Mouse (Mus musculus): ENCODE results near the gene Ckap2l.

The Ckap2l gene

DNA sequence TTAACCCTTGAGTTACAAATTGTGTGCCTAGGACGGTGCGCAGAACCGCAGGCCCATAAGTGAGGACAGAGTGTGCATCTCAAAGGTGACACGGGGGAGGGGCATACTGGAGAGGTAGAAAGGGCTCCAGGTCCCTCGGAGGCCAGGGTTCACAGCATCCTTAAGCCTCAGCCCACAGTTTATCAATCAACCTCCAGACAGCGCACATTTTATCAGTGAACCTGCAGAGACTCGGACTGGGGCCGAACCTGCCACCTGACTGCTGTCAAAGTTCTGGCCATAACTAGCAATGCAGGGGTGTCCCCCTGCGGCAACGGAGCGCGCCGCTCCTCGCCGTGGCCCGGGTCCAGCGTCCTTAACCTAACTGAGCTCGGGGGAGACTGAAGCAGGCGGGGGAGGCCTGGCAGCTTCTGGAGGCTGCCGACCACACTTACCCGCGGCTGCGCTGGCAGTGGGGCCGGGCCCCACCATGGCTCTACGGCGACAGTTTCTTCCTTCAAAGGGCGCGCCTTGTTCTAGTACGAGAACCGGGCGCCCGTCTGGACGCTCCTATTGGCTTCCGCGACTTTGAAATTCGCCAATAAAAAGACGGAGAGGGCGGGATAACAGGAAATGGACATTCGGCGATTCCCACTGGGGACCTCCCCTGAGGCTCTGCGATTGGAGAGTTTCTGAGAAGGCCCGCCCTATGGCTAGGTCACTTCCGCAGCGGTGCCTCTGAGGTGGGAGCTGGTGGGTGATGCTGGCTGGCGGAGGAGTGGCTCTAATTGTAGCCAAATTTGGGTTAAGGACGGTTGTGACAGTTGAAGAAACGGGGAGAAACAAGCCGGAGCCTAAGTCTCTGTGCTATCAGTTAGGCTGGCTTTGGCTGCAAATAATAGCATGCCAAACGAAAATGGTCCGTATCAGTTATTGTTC is at the start of gene Ckap2l:
Gene Ckap2l, minus strand, starts transcription at position 542 of the 918 bp plus-strand sequence.
- peak; percentile 98 for DNase-seq

DNA sequence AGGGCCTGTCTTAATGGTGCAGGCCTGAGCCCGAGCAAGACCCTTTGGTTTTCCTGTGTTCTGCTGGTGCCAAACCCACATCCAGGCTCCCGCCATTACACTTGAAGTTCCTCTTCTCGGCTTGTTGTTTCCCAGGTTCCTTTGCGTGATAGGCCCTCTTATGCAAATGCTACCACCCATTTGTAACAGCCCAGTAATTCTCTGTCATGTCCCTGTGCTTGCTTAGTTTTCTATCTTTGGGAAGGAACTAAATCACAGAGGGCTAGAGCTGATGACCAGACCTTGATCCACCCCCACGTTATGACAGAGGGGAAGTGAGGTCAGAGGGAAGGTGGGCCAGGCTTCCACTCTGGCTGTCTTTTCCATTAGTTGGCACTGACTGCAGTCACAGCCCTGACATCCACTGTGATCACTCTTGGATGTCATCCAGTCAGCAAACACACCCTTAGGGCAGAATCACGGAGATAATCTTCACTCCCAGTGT is 41.2 kb upstream of the Ckap2l start:
- DNase-seq = peak; percentile 4

DNA sequence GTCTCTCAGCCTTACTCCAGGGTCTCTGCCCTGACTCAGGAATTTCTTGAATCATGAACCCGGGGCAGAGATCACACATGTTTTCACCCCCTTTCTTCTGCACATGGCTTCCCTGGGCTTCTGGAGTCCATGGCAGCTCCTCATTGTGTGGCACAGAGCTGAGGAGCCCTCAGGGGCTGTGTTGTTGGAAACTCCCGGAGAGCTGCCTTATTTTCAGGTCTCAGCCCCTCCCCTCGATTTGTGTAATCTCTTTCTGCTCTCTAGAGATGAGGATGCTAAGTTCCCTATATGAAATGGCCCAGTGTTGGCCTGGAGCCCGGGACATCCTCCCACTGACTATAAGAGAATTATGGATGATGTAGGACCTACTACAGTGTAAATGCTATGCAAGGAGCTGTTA is 36.5 kb upstream of the Ckap2l start:
- no peak for DNase-seq

DNA sequence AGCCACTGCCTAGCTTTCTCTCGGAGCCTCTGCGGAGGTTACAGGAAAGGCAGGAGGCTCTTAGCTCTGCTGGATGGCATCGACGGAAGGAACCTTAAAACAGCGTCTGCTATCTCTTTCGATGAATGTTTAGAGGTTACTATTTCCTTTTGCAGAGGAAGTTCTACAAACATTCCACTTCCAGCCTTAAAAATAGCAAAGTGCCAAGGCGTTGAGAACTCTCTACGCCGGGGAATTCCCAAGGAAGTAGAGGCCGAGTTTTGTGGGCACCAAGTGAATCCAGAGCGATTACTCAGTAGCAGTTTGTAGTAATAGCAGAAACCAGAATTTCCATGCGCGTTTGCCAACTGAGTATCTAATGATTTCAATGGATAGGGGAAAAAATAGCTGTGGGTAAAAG is 33.5 kb upstream of the Ckap2l start:
- peak; percentile 28 for DNase-seq

DNA sequence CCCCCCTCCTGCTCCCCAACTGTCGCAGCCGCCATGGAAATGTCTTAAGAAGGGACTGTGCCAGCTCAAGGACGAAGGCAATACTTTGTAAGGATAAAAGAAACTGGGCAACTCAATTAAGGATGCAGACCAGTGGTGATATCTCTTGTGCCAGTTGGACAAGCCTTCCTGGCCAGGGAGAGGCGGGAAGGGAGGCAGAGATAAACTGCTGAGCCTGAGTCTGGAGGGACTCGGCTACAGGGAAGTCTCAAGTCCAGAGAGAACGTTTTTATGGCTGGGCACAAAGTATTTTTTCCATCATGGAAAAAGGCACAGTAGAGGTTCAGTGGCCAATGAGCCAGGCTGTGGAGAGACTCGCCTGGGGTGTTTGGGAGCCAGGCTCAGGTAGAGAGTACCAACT is 33.0 kb upstream of the Ckap2l start:
- no peak for DNase-seq

DNA sequence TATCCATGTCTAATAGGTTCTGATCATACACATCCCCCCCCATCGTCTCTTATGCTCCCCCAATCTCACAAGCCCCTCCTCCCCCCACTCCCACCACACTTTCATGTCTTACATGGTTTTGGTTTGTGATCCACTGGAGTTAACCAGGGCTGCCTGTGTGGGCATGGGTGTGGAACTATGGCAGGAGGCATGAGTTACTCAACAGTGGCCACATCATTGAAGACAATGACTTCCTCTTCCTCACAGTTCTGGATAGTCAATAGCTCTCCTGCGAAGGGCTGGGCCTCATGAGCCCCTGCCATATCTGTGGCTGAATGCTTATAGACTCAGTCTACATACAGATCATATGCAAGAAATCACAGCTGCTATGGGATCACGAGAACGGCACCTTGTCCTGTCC is 31.2 kb upstream of the Ckap2l start:
- no peak for DNase-seq

DNA sequence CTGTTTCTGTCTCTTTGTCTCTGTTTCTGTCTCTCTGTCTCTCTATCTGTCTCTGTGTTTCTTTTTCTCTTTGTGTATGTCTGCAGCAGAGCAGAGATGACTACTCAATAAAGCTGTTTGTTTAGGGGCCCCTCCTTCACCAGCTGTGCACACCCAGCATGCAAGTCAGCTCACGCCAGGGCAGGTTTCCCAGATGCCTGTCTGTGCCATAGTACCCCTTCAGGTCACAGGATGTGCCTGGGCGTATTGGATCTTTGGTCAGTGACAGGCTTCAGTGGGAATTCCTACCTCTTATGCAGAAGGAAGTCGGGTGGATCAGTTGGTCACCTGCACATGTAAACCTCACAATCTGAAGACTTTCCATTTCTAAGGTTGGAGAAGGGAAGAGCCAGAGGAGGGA is 27.2 kb upstream of the Ckap2l start:
- no peak for DNase-seq

DNA sequence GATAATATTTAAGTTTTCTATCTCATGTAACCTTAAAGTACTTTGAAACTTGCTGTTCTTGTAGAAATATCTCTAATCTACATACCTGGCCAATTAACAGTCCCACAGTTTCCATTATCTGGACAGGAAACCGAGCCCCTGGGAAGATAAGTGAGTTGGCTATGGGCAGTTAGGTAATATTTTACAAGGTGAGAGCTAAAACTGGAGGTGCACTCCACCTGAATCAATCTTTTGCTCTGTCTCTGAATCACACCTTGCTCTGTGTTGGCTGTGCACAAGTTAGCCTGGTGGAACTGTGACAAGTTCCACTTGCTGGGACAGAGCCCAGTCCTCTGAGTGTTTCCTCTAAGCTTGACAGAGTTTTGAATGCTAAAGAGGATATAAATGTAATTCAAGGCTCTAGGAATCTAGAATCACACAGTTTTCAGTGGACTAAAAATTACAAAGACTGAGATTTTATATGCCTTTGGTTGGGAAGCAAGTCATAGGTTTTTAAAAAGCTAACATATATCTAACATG is 25.2 kb upstream of the Ckap2l start:
- DNase-seq = no peak

DNA sequence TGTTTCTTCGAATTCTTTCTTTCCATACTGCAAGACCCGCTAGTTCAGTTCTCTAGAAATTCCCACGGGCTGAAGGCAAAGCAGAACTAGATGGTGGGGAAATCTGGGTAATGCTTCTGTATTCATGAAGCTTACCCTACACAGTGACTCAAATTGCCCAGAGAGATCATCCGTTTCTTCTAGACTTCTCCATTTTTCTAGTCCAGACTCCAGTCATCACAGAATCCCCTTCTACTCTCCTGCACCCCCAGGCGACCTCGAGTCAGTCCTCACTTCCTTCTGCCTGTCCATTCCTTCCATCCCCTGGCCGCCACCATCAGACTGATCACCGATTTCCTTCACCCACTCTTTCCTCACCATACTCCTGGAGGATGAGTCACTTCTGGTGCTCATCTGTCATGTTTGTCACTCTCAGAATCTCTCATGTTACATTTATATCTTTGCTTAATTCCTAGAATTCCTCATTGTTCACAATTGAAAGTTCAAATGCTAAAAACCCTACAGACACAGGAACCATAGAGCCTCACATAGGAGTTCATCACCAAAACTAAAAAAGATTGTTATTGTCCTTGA is 23.1 kb upstream of the Ckap2l start:
- DNase-seq = no peak

DNA sequence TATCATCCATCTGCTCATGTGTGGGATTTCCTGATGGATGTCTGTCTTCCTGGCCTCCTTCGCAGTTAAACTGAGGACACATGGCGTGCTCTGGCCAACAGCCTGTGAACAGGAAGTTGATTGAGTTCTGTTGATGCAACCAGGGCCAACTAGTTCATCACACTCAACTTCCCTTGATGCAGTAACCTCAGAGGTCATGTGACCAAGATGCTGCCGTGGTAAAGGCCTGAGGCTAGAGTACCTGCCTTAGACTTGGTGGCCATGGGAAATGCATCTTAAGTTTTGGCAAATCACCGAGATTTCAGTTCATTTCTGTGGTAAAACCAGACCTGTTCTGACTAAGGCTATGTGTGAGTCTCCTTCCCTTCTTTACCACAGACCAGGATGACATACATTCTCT is 18.8 kb upstream of the Ckap2l start:
- DNase-seq = no peak

DNA sequence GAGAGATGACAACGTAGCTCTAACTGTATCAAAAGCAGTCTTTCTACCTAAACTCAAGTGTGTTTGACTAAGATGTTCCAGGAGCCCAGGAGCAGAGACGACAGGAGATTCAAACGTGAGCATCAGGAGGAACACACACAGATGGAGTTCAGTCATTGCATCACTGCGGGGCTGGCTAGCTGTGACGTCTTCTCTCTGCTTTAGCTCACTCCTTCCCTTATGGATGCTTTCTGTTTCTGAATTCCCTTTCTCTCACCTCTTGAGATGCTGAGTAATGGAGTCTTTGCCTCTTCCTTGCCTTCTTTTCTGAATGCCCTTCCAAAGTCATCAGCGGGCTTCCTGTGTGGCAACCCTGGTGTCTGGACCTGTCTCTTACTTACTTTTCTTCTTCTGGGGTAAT is 17.9 kb upstream of the Ckap2l start:
- no peak for DNase-seq

DNA sequence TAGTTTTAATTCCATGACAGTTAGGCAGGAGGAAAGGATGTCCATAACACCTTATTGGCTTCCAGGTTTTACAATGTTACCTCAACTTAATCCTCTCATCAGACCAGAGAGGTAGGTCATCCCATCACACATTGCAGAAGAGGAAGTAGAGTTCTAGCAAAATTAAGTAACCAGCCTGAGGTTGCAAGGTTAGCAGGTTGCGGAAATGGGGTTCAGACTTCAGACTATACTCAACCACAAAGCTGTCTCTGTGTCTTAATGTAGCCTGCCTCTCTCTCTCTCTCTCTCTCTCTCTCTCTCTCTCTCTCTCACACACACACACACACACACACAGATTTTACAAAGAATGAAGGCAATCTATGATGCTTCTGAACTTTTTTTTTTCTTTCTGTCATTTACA is 16.9 kb upstream of the Ckap2l start:
- DNase-seq = no peak

DNA sequence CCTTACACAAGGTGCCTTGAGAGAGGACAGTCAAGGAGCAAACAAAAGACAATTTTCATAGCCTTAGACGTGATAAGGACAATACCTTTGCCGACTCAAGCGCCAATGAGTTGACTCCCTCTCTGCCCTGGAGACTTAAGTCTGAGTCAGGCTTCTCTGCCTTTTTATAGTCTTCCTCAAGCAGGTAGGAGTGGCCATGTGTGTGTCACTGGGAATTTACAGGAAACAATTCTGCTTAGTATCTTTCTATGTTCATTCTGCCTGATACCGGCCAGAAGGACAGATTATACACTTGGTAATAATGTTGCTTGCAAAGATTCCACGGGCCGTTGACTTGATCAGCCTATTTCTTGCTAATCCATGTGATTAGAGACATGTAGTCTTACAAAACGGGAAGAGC is 12.8 kb upstream of the Ckap2l start, which contains the start of gene Il1a:
Gene Il1a, minus strand, starts transcription at position 137 of the 400 bp plus-strand sequence.
- DNase-seq = no peak

DNA sequence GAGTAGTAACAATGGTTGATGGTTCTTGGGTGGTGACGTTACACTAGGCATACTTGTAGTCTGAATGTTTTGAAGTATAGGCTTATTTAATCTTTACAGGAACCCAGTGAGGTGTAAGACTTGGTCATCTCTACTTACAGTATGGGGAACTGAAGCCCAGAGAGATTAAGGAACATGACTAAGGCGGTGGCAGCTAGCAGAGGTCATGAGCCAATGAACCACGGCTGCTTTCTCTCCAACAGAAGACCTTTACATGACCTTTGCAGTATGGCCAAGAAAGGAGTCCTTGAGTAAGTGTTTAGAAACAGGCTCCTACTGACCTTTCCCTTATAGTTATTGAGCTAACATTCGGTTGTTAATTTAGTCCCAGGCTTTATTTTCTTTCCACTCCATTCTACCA is 9.0 kb upstream of the Ckap2l start:
- DNase-seq = no peak

DNA sequence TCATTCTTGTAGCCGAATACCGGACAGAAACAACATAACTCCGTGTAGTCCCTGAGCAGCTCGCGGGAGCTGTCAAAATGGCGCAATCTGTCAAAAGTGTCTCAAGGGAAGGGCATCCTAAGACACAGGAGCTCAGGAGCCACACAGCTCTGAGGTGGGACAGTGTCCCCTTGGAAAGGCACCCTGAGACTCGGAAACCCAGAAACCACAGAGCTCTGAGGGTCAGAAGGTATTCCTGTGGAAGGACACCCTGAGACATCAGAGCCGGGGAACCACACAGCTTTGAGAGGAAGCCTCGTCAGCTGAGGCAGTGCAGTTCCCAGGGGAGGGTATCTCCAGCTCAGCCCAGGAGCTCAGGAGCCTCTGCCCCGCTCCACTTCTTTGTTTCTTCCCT is 574 bp upstream of the Ckap2l start:
- DNase-seq = no peak

DNA sequence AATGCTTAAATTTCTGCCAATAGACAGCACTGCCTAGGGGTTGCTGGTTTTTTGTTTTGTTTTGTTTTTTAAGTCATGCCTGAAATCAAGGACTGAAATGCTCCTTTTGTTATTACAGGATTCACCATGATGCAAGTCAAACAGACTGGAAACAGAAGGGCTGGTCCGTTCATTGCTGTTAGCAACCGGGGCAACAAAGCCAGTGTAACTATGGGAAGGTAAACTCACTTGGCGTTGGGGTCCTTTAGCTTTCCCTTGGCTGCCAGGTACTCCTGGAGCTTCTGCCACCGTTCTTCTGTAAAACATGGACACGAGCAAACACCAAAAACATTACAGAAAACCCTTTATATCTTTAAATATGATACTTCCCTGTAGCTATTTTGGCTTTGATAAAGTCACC is 926 bp downstream of the Ckap2l start:
- no peak for DNase-seq

DNA sequence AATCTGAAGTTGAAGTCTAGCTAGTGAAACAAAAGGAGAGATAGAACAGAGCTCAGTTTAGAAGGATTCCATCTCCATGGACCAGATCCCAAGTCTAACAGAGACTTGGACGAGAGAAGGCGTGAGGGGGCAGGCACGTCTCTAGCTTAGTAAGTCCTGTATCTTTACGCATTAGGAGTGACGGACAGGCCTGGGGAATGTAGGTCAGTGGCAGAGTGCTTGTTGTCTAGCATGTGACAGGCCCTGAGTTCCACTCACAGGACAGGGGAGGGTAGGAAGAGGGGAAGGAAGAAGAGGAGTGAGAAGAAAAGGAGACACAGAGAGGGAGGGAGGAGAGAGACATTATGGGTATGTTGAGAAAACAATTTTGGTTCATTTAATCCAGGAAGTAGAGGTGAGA is 1.9 kb downstream of the Ckap2l start:
- DNase-seq = no peak

DNA sequence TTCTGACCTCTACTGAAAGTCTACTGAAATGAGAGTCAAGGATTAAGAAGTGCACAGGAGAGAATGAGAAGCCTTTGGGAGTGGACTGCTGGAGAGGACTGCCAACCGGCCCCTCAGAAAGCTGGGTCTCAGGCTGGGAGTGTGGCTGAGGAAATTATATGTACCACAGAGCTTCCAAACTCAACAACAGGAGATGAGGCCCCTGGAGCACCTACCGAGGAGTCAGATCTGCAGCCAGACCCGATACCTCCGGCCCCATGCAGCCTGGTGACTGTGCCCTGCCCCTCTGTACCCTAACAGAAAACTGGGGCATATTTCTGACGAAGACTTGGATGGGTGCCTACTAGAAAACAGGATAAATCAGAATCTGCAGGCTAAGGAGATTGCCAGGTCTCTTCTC is 23.2 kb downstream of the Ckap2l start:
- DNase-seq = no peak

DNA sequence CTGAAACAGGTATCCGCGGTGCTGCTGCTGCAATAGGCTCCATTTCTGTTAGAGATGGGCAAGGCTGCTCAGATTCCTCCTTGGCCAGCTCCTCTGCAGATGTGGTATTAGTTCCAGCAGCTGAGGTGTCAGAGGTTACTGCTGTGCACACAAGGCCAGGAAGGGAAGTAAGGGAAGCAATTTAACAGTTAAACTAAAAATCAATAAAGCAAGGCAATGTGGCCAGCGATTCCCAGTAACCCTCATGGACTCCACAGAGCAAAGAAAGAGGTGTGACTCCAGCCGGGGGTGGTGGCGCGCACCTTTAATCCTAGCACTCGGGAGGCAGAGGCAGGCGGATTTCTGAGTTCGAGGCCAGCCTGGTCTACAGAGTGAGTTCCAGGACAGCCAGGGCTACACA is 26.4 kb downstream of the Ckap2l start:
- no peak for DNase-seq

DNA sequence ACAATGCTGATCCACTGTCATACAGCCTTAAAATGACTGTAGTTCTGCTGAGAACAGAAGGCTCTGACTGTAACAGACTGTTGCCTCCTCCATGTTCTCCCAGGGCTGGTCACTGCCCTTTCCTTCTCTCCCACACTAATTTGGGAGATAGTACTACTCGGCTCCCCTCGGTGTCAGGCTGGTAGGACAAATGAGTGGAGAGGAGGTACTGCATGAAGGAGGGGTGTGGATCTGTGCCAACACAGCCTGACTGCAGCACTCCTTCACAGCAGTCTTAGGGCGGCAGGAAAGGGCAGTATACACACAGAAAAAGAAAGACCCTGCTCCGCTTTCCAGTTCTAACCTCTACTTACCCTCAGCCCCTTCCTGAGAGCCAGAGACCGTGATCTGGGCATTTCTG is 27.0 kb downstream of the Ckap2l start:
- no peak for DNase-seq

DNA sequence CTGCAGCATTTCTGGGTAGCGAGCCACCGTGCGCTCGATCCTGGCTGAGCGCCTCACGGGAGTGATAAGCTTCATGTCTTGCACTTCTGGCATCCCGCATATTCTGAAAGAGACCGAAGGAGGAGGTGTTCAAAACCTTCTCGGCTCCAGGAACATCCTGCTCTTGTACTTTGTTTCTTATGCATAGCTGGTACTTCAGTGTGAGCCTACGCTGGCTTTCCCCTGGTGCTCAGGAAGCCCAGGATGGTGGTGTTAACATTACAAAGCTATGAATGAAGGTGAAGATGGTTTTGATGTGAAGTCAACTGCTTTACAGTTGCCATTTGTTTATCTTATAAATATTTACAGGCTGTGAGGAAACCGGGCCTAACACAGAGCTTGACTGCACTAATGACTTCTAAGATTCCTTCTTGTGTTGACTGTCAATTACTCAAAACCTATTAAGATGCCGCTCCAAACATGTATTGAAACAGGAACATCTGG is 27.8 kb downstream of the Ckap2l start:
- DNase-seq = no peak

DNA sequence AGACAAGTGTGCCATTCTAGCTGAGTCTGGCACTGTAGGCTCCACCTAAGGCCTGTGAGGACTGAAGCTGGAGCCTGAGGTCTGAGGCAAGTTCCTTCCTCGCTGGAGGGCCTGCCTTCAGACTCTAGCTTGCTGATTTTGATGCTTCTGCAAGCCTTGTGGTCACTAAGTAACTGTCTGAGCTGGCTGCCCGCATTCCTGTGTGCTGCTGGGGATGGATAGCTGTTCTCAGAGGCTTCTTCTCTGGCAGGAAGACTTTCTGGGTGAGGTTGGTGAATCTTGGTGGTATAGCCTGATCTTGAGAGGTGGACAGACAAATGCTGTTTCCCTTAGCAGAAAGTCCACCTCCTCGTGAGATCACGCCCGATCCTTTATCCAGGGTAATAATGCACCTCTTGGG is 29.3 kb downstream of the Ckap2l start:
- DNase-seq = no peak

DNA sequence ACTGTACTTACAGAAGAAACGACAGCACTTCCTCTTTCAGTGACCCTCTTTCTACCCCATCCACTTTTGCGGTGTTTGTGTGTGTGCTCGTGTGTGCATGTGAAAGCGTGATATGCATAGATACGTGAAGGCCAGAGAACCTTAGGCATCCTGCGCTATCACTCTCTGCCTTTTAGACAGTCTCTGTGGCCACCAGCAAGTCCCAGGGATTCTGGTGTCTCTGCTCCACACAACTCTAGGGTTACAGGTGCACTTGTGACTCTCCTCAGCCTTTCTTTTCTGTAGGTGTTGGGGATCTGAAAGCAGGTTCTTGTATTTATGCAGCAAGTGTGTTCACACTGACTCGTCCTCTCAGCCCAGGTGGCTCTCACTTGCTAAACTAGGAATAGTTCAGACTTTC is 31.7 kb downstream of the Ckap2l start:
- DNase-seq = no peak

DNA sequence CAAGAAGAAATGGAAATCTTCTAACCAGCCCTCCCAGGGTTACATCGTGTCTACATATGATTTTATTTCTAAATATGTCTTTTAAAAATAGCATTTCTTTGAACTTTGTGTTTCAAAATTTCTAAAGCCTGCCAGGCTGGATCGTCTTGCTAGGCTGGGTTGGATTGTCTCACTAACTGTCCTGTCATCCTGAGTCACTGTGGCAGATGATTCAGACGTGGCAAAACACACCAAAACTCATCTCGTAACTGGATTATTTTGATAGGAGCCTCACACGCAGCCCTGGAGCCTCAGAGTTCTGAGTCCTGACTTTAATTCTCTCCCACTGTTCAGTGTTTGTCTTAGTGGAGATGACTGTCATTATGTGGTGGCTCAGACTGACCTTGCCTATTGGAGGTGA is 33.9 kb downstream of the Ckap2l start:
- no peak for DNase-seq
